ENCODE assay signal across 14 mouse cellular contexts in the genomic region with DNA sequence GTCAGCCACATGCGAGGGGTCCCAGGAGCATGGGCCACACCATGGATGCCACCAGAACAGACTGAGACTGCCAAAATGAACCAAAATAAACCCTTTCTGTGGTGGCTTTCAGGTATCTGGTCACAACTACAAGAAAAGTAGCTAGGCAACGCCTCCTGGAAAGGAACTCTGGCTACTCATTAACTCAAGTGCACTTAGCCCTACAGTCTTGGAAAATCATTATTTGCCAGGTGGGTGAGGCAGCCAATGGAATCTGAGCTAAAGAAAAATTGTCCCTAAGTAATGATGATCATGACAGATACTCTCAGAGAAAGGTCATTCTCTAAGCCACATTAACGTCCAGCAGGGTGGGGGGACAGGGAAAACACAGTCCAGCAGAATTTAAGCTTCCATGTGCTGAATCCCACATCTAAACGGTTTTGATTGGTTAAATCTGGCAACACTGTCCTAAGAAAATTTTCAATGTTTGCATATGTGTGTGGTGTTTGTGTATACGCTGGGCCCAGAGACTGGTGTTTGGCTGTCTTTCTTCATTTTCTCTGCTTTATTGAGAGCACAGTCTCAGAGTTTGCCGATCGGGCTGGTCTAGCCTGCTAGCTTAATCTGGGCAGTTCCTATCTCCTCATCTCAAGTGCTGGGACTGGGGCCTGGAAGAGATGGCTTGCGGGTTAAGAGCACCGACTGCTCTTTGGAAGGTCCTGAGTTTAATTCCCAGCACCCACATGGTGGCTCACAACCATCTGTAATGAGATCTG. TPM values are rescaled to one million over a fixed set of nuclear protein-coding genes. Genes with fewer than 3 reads are reported as not detected.
DNase-seq lines count a peak whose midpoint lies in the region; ATAC-seq and TF ChIP-seq lines count a peak whose summit lies in the region.
"Had no signal": no experiment of that assay in that cellular context is flagged by ENCODE, and none has a peak within 500 bp of the region (broad histone marks: within the 10 kb centered on the region; RNA-seq: fewer than 3 reads in every experiment).

No protein-coding gene starts in this region.

- no peak for ATAC-seq in hindbrain, embryonic 12.5 days (ENCODE audit: low FRiP score)
- ATAC-seq in liver, embryonic 14.5 days (ENCODE audit: insufficient read depth) = peak; percentile 28; the same call in 1 of the 2 replicates
- ATAC-seq in activated CD4-positive, CD25-positive, alpha-beta regulatory T cell, adult 4 months = no peak
- ATAC-seq: midbrain, embryonic 13.5 days had no signal

- no peaks in the 10 kb centered on the region for H3K27me3 ChIP-seq in hindbrain, embryonic 10.5 days (ENCODE audit: insufficient read depth, poor library complexity, severe bottlenecking)
- no peaks in the 10 kb centered on the region for H3K27me3 ChIP-seq in hindbrain, embryonic 12.5 days
- no peaks in the 10 kb centered on the region for H3K27me3 ChIP-seq in liver, embryonic 14.5 days (ENCODE audit: control insufficient read depth, insufficient read depth, low read length)
- H3K27me3 ChIP-seq: limb, embryonic 12.5 days; midbrain, embryonic 13.5 days had no signal

- no peak overlapping the region for H3K27ac ChIP-seq in hindbrain, embryonic 10.5 days
- no peak overlapping the region for H3K27ac ChIP-seq in hindbrain, embryonic 12.5 days
- no peak overlapping the region for H3K27ac ChIP-seq in liver, embryonic 14.5 days
- H3K27ac ChIP-seq: forebrain, embryonic 10.5 days; limb, embryonic 12.5 days; midbrain, embryonic 13.5 days had no signal

- no peak overlapping the region for H3K4me3 ChIP-seq in hindbrain, embryonic 10.5 days
- no peak overlapping the region for H3K4me3 ChIP-seq in hindbrain, embryonic 12.5 days
- H3K4me3 ChIP-seq in liver, embryonic 14.5 days (ENCODE audit: insufficient read depth in 1 of 2, low read depth in 2 of 2, low read length in 2 of 2) = no peak overlapping the region
- H3K4me3 ChIP-seq: forebrain, embryonic 10.5 days; limb, embryonic 12.5 days; midbrain, embryonic 13.5 days had no signal

- H3K4me2 ChIP-seq in hindbrain, embryonic 12.5 days (replicated peaks) = no peak overlapping the region
- H3K4me2 ChIP-seq in liver, embryonic 14.5 days (ENCODE audit: low read depth) = peak overlapping the region; percentile 22; the same call in 1 of the 2 replicates
- H3K4me2 ChIP-seq: limb, embryonic 12.5 days; midbrain, embryonic 13.5 days had no signal

- no peaks in the 10 kb centered on the region for H3K9me3 ChIP-seq in hindbrain, embryonic 10.5 days
- H3K9me3 ChIP-seq in hindbrain, embryonic 12.5 days (replicated peaks) = no peaks in the 10 kb centered on the region
- H3K9me3 ChIP-seq in liver, embryonic 14.5 days (ENCODE audit: control insufficient read depth, low read length) = no peaks in the 10 kb centered on the region
- H3K9me3 ChIP-seq: forebrain, embryonic 10.5 days; limb, embryonic 12.5 days; midbrain, embryonic 13.5 days had no signal

- no peak for TF ChIP-seq EP300 in liver, embryonic 14.5 days (IDR thresholded peaks at IDR 0.05; ENCODE audit: low read depth)

- H3K36me3 ChIP-seq in hindbrain, embryonic 10.5 days = no peaks in the 10 kb centered on the region
- H3K36me3 ChIP-seq in hindbrain, embryonic 12.5 days = no peaks in the 10 kb centered on the region
- no peaks in the 10 kb centered on the region for H3K36me3 ChIP-seq in liver, embryonic 14.5 days (replicated peaks; ENCODE audit: control insufficient read depth, insufficient read depth, low read depth)
- H3K36me3 ChIP-seq: forebrain, embryonic 10.5 days; G1E; limb, embryonic 12.5 days; midbrain, embryonic 13.5 days had no signal

- 89% methylated on average over 9 of the region's 9 CpGs for WGBS in hindbrain, embryonic 10.5 days
- 83% methylated on average over 9 of the region's 9 CpGs for WGBS in hindbrain, embryonic 12.5 days
- 59% methylated on average over 9 of the region's 9 CpGs for WGBS in liver, embryonic 14.5 days (ENCODE audit: insufficient replicate concordance)

- H3K9ac ChIP-seq in hindbrain, embryonic 12.5 days = no peak overlapping the region
- no peak overlapping the region for H3K9ac ChIP-seq in liver, embryonic 14.5 days (replicated peaks)
- H3K9ac ChIP-seq: limb, embryonic 12.5 days; midbrain, embryonic 13.5 days had no signal

- no peak for TF ChIP-seq CTCF in liver, embryonic 14.5 days (IDR thresholded peaks at IDR 0.05; ENCODE audit: low read depth)

- peak; percentile 1 for DNase-seq in hindbrain, embryonic 10.5 days (ENCODE audit: low spot score)
- peak; percentile 68 for DNase-seq in kidney, adult 18-20 months
- peak in 1 of 3 experiments; percentile 13 for DNase-seq in liver, embryonic 14.5 days (ENCODE audit: low read depth in 3 of 3, low spot score in 3 of 3)
- DNase-seq in lung, postnatal 36 days = peak; percentile 84
- DNase-seq in cerebellum, postnatal 25 days = no peak
- DNase-seq in ovary, postnatal 10 days (ENCODE audit: low spot score) = no peak
- DNase-seq: heart, postnatal 4 days; layer of hippocampus, adult 9-11 months had no signal

- H3K4me1 ChIP-seq in hindbrain, embryonic 10.5 days (replicated peaks) = no peaks in the 10 kb centered on the region
- H3K4me1 ChIP-seq in hindbrain, embryonic 12.5 days = 0 out of 2 replicates have a peak, but pooled peaks cover 2% of the 10 kb centered on the region
- no peaks in the 10 kb centered on the region; a peak in 1 of 4 replicates for H3K4me1 ChIP-seq in liver, embryonic 14.5 days (replicated peaks; ENCODE audit: control insufficient read depth in 2 of 2, insufficient read depth in 2 of 2, low read length in 1 of 2)
- H3K4me1 ChIP-seq: forebrain, embryonic 10.5 days; limb, embryonic 12.5 days; midbrain, embryonic 13.5 days had no signal

RNA-seq across cellular contexts. Expression of a gene that starts 8.9 kb away (rescaled TPM):
- polyA plus RNA-seq in hindbrain, embryonic 10.5 days (2016; fragmentation: Nextera tagmentation; extraction: Ambion mirVana) = 1.6 and 2.1 TPM in 2 replicates
- polyA plus RNA-seq in hindbrain, embryonic 12.5 days (2016; fragmentation: Nextera tagmentation; extraction: Ambion mirVana) = 1.7 and 2.2 TPM in 2 replicates
- polyA plus RNA-seq in liver, embryonic 14.5 days (2012; rRNA removed) = 0.05 TPM in 1 of 2 replicates, not detected in the other
- 0.14 and 0.18 TPM in 2 replicates for polyA plus RNA-seq in liver, embryonic 14.5 days (2014; fragmentation: Nextera tagmentation; extraction: Ambion mirVana)
- polyA plus RNA-seq in activated CD4-positive, CD25-positive, alpha-beta regulatory T cell, adult 4 months (2017; shearing (Covaris generic)) = 1 to 10 TPM; 3.6 to 5.6 TPM
- polyA plus RNA-seq: G1E had no signal

Comparison
In these comparisons a context has a peak if more than half of its experiments do, and no peak if none do; other contexts are left out.
1. DNase-seq: peak in hindbrain, embryonic 10.5 days (single experiment), kidney, adult 18-20 months (single experiment) and lung, postnatal 36 days (single experiment); none in cerebellum, postnatal 25 days (0 of 2) and ovary, postnatal 10 days (single experiment).